Comparison of ENCODE assay signal across 10 mouse cellular contexts in genomic region chr4:134078694-134079093, GRCm38 (mm10). TPM values are rescaled to one million over a fixed set of nuclear protein-coding genes. Genes with fewer than 3 reads are reported as not detected.
DNase-seq lines count a peak whose midpoint lies in the region; ATAC-seq and TF ChIP-seq lines count a peak whose summit lies in the region.
"Had no signal": no experiment of that assay in that cellular context is flagged by ENCODE, and none has a peak within 500 bp of the region (broad histone marks: within the 10 kb centered on the region; RNA-seq: fewer than 3 reads in every experiment).

No protein-coding gene starts in this region.

- no peaks in the 10 kb centered on the region for H3K9me3 ChIP-seq in heart, embryonic 16.5 days (replicated peaks; ENCODE audit: control insufficient read depth, low read length)
- no peaks in the 10 kb centered on the region for H3K9me3 ChIP-seq in midbrain, postnatal 0 days (ENCODE audit: low read length)
- H3K9me3 ChIP-seq: limb, embryonic 15.5 days had no signal

- peaks cover 37% of the 10 kb centered on the region for H3K27me3 ChIP-seq in C2C12 (ENCODE audit: control insufficient read depth, insufficient read depth, insufficient read length)
- no peaks in the 10 kb centered on the region for H3K27me3 ChIP-seq in cerebellum, adult 2 months (ENCODE audit: control insufficient read depth, insufficient read depth, low read length)
- H3K27me3 ChIP-seq in heart, embryonic 16.5 days (ENCODE audit: control insufficient read depth, insufficient read depth, low read length), result peaks cover 13% of the 10 kb centered on the region
- no peaks in the 10 kb centered on the region for H3K27me3 ChIP-seq in midbrain, postnatal 0 days (ENCODE audit: insufficient read depth, low read length)

- no peaks in the 10 kb centered on the region for H3K36me3 ChIP-seq in C2C12 (ENCODE audit: control insufficient read depth, insufficient read depth)
- no peaks in the 10 kb centered on the region for H3K36me3 ChIP-seq in heart, embryonic 16.5 days (ENCODE audit: control insufficient read depth, insufficient read depth)
- no peaks in the 10 kb centered on the region for H3K36me3 ChIP-seq in midbrain, postnatal 0 days (ENCODE audit: insufficient read depth, low read length)
- H3K36me3 ChIP-seq: limb, embryonic 15.5 days had no signal

- 22% methylated on average over 3 of the region's 3 CpGs for WGBS in cerebellum, adult 2 months
- 19% methylated on average over 3 of the region's 3 CpGs for WGBS in heart, embryonic 16.5 days
- 32% methylated on average over 3 of the region's 3 CpGs for WGBS in midbrain, postnatal 0 days

- no peak overlapping the region for H3ac ChIP-seq in C2C12 (ENCODE audit: control insufficient read depth, insufficient read length, low read depth)

- H3K79me3 ChIP-seq in C2C12 (ENCODE audit: low read depth), result no peaks in the 10 kb centered on the region

- no peak overlapping the region for H3K27ac ChIP-seq in cerebellum, adult 2 months (ENCODE audit: insufficient read depth, low read length)
- no peak overlapping the region for H3K27ac ChIP-seq in heart, embryonic 16.5 days (ENCODE audit: low read length)
- H3K27ac ChIP-seq in midbrain, postnatal 0 days (ENCODE audit: low read depth, low read length), result no peak overlapping the region
- H3K27ac ChIP-seq: limb, embryonic 15.5 days had no signal

- H3K4me2 ChIP-seq in heart, embryonic 16.5 days (ENCODE audit: low read depth, low read length), result no peak overlapping the region
- H3K4me2 ChIP-seq in midbrain, postnatal 0 days (ENCODE audit: low read depth, low read length, poor library complexity, severe bottlenecking), result no peak overlapping the region
- H3K4me2 ChIP-seq: limb, embryonic 15.5 days had no signal

- DNase-seq in frontal cortex, postnatal 25 days (ENCODE audit: low spot score in 2 of 2), result no peak
- DNase-seq in cerebellum, adult 2 months, result peak; percentile 34 to 38
- peak; percentile 47 to 60 for DNase-seq in layer of hippocampus, postnatal 10 days (ENCODE audit: low spot score in 2 of 2)
- DNase-seq in midbrain, postnatal 0 days (ENCODE audit: low spot score), result peak; percentile 87
- DNase-seq in thymus, postnatal 25 days, result peak; percentile 67

- no peak overlapping the region for H3K4me3 ChIP-seq in C2C12 (ENCODE audit: insufficient read depth, poor library complexity, severe bottlenecking)
- H3K4me3 ChIP-seq in cerebellum, adult 2 months (replicated peaks; ENCODE audit: insufficient read depth, low read depth, low read length), result no peak overlapping the region
- no peak overlapping the region for H3K4me3 ChIP-seq in heart, embryonic 16.5 days (ENCODE audit: low read length)
- no peak overlapping the region for H3K4me3 ChIP-seq in midbrain, postnatal 0 days (ENCODE audit: low read depth, low read length)
- H3K4me3 ChIP-seq: limb, embryonic 15.5 days had no signal

- H3K79me2 ChIP-seq in C2C12 (ENCODE audit: control insufficient read depth, insufficient read depth), result no peaks in the 10 kb centered on the region

- H3K4me1 ChIP-seq in cerebellum, adult 2 months (ENCODE audit: control insufficient read depth, insufficient read depth, low read length), result no peaks in the 10 kb centered on the region
- peaks cover 8% of the 10 kb centered on the region for H3K4me1 ChIP-seq in heart, embryonic 16.5 days (ENCODE audit: control insufficient read depth, insufficient read depth, low read length)
- no peaks in the 10 kb centered on the region for H3K4me1 ChIP-seq in midbrain, postnatal 0 days (ENCODE audit: insufficient read depth, low read length)

- no peak for TF ChIP-seq POLR2A in cerebellum, adult 2 months (IDR thresholded peaks at IDR 0.05; ENCODE audit: borderline replicate concordance, insufficient read depth, low read length)

- TF ChIP-seq CTCF in C2C12 (IDR thresholded peaks at IDR 0.05; ENCODE audit: control insufficient read depth, insufficient read depth, insufficient read length), result peak; percentile 8
- peak; percentile 47; the same call in 1 of the 2 replicates for TF ChIP-seq CTCF in cerebellum, adult 2 months (IDR thresholded peaks at IDR 0.05; ENCODE audit: borderline replicate concordance, insufficient read depth, low read depth, low read length)
- peak; percentile 78 for TF ChIP-seq CTCF in midbrain, postnatal 0 days (IDR thresholded peaks at IDR 0.05)

- ATAC-seq in frontal cortex, adult (ENCODE audit: low TSS enrichment), result peak; percentile 58
- ATAC-seq in heart, embryonic 16.5 days (replicated peaks; ENCODE audit: extremely low read depth, insufficient read depth, low FRiP score), result peak; percentile 31; the same call in 1 of the 2 replicates
- ATAC-seq in midbrain, postnatal 0 days (ENCODE audit: low FRiP score), result 0 out of 2 replicates have a peak, but pooled peaks have one; percentile 53

- H3K9ac ChIP-seq in heart, embryonic 16.5 days (ENCODE audit: low read length), result no peak overlapping the region
- no peak overlapping the region for H3K9ac ChIP-seq in midbrain, postnatal 0 days (replicated peaks; ENCODE audit: low read length, poor library complexity, severe bottlenecking)
- H3K9ac ChIP-seq: limb, embryonic 15.5 days had no signal

TF ChIP-seq in C2C12, 6 proteins besides CTCF, POLR2A, EP300 and RAD21:
- TF ChIP-seq FOSL1 (IDR thresholded peaks at IDR 0.05; ENCODE audit: insufficient read depth, low read length, poor library complexity, severe bottlenecking), result no peak

RNA-seq across cellular contexts. Expression of gene Cd52, which starts 16.2 kb away (rescaled TPM):
- not detected for polyA plus RNA-seq in C2C12 (2012; fragmentation: generic; extraction: Trizol)
- polyA plus RNA-seq in cerebellum, adult 2 months (2012; rRNA removed), result 2.6 and 2.8 TPM in 2 replicates
- 16.6 and 28.6 TPM in 2 replicates for polyA plus RNA-seq in heart, embryonic 16.5 days (2015; fragmentation: Nextera tagmentation; extraction: Ambion mirVana)
- total RNA-seq in layer of hippocampus, postnatal 10 days (2021), result 1 to 10 TPM; 1.2 to 2.4 TPM
- 0.66 TPM in 1 of 2 replicates, not detected in the other for total RNA-seq in midbrain, postnatal 0 days (2014; rRNA removed)
- 2.0 and 2.7 TPM in 2 replicates for polyA plus RNA-seq in midbrain, postnatal 0 days (2015; fragmentation: Nextera tagmentation; extraction: Ambion mirVana)

RNA-seq across cellular contexts. Expression of gene Crybg2, which starts 18.1 kb away (rescaled TPM):
- polyA plus RNA-seq in C2C12 (2012; fragmentation: generic; extraction: Trizol), result not detected
- 0.65 and 0.89 TPM in 2 replicates for polyA plus RNA-seq in cerebellum, adult 2 months (2012; rRNA removed)
- polyA plus RNA-seq in heart, embryonic 16.5 days (2015; fragmentation: Nextera tagmentation; extraction: Ambion mirVana), result 0.37 and 0.91 TPM in 2 replicates
- total RNA-seq in layer of hippocampus, postnatal 10 days (2021), result 1 to 10 TPM; 2.1 to 2.7 TPM
- total RNA-seq in midbrain, postnatal 0 days (2014; rRNA removed), result 4.2 and 4.5 TPM in 2 replicates
- polyA plus RNA-seq in midbrain, postnatal 0 days (2015; fragmentation: Nextera tagmentation; extraction: Ambion mirVana), result 7.7 and 8.4 TPM in 2 replicates
- total RNA-seq: adrenal gland, postnatal 36 days had no signal

RNA-seq across cellular contexts. Expression of gene Ubxn11, which starts 23.7 kb away (rescaled TPM):
- polyA plus RNA-seq in C2C12 (2012; fragmentation: generic; extraction: Trizol), result 0.80 TPM
- polyA plus RNA-seq in cerebellum, adult 2 months (2012; rRNA removed), result 14.8 and 15.0 TPM in 2 replicates
- 3.5 and 3.9 TPM in 2 replicates for polyA plus RNA-seq in heart, embryonic 16.5 days (2015; fragmentation: Nextera tagmentation; extraction: Ambion mirVana)
- total RNA-seq in layer of hippocampus, postnatal 10 days (2021), result 10 to 100 TPM; 19.5 to 23.2 TPM
- total RNA-seq in midbrain, postnatal 0 days (2014; rRNA removed), result 4.9 and 8.4 TPM in 2 replicates
- 11.2 and 13.7 TPM in 2 replicates for polyA plus RNA-seq in midbrain, postnatal 0 days (2015; fragmentation: Nextera tagmentation; extraction: Ambion mirVana)

RNA-seq across cellular contexts. Expression of gene Zfp683, which starts 25.1 kb away (rescaled TPM):
- not detected for polyA plus RNA-seq in C2C12 (2012; fragmentation: generic; extraction: Trizol)
- not detected in 2 replicates for polyA plus RNA-seq in cerebellum, adult 2 months (2012; rRNA removed)
- polyA plus RNA-seq in heart, embryonic 16.5 days (2015; fragmentation: Nextera tagmentation; extraction: Ambion mirVana), result 0.09 TPM in 1 of 2 replicates, not detected in the other
- not detected for total RNA-seq in layer of hippocampus, postnatal 10 days (2021)
- not detected in 2 replicates for total RNA-seq in midbrain, postnatal 0 days (2014; rRNA removed)
- polyA plus RNA-seq in midbrain, postnatal 0 days (2015; fragmentation: Nextera tagmentation; extraction: Ambion mirVana), result not detected in 2 replicates
- total RNA-seq: adrenal gland, postnatal 36 days had no signal
- polyA plus RNA-seq: limb, embryonic 15.5 days had no signal

RNA-seq across cellular contexts. Expression of gene Sh3bgrl3, which starts 49.9 kb away (rescaled TPM):
- polyA plus RNA-seq in C2C12 (2012; fragmentation: generic; extraction: Trizol), result 375 TPM
- 238 and 258 TPM in 2 replicates for polyA plus RNA-seq in cerebellum, adult 2 months (2012; rRNA removed)
- 213 and 218 TPM in 2 replicates for polyA plus RNA-seq in heart, embryonic 16.5 days (2015; fragmentation: Nextera tagmentation; extraction: Ambion mirVana)
- 100 to 1,000 TPM; 292 to 301 TPM for total RNA-seq in layer of hippocampus, postnatal 10 days (2021)
- total RNA-seq in midbrain, postnatal 0 days (2014; rRNA removed), result 162 and 224 TPM in 2 replicates
- polyA plus RNA-seq in midbrain, postnatal 0 days (2015; fragmentation: Nextera tagmentation; extraction: Ambion mirVana), result 565 and 583 TPM in 2 replicates

Comparison
In these comparisons a context has a peak if more than half of its experiments do, and no peak if none do; other contexts are left out.
1. DNase-seq: peak in cerebellum, adult 2 months (2 of 2), layer of hippocampus, postnatal 10 days (2 of 2), midbrain, postnatal 0 days (single experiment) and thymus, postnatal 25 days (single experiment); none in frontal cortex, postnatal 25 days (0 of 2).
2. CTCF ChIP-seq: peak in every context shown above with its lines; median percentile 78 in midbrain, postnatal 0 days; 47 in cerebellum, adult 2 months; 8 in C2C12.
3. Peak in every context shown above with its lines, with median percentiles within 50 percentile points of each other: ATAC-seq.